Mouse (Mus musculus): ENCODE measurements around the gene Fut2.

DNA sequence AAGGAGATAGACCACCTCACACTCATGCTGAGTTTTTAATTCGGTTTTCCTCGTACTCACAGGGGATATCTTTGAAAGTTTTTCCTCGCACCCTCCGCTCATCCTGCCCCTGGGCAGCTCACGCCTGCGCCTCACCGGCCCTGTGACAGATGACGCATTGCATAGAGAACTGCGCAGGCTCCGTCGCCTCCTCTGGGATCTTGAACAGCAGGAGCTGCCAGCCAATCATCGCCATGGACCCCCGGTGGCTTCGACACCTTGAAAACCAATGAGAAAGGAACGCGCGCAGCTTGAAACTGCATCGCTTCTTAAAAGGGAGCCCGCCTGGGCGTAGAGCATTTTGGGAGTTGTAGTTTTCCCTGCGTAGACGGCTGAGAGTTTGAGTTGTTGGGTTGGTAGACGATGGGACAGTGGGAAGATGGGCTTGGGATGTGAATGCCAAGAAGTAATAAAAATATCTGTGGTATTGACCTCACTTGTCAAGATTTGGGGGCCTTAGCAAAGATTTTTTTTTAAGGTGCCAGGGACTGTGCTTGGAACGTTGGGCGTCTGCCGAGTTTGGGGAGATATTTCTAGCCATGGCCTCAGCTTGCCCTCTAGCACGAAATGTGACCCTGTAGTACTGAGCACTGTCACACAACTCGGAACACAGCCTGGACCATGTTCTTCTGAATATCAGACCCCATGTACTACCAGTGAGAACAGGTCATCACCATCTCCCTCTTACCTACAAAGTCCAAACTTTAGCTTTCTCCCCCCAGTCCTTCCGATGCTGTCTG, 27.4 kb downstream of the Fut2 start:
- TF ChIP-seq GATA1 (IDR thresholded peaks at IDR 0.05; ENCODE audit: low read length) (no peak), TAL1 (IDR thresholded peaks at IDR 0.05; ENCODE audit: low read length) (no peak)
